Mouse (Mus musculus): ENCODE measurements around the gene Gm9857. TPM values are rescaled to one million over a fixed set of nuclear protein-coding genes. Genes with fewer than 3 reads are reported as not detected.

Gm9857 gene
- total RNA-seq, 2 experiments from 2014 or later: not detected

Other genes starting within 250 kb of the Gm9857 start
- 1 to 10 TPM; 5.6 to 7.9 TPM for gene Gpsm2, start 218.1 kb downstream of the Gm9857 start, total RNA-seq (2021)
- gene Aknad1, start 200.8 kb downstream of the Gm9857 start, total RNA-seq (2021): under 1 TPM in 1 of 2 experiments, not detected in 1; 0.12 TPM
- gene Stxbp3, start 99.9 kb downstream of the Gm9857 start, total RNA-seq (2021): 10 to 100 TPM; 25.9 to 29.9 TPM
- gene Fndc7, start 50.4 kb downstream of the Gm9857 start, total RNA-seq (2021): under 1 TPM in 1 of 2 experiments, not detected in 1; 0.08 TPM
- gene Prpf38b, start 28.7 kb downstream of the Gm9857 start, total RNA-seq (2021): 10 to 100 TPM; 18.6 to 19.5 TPM
- not detected for gene Henmt1, start 572 bp downstream of the Gm9857 start, total RNA-seq (2021)
- gene Fam102b, start 87.2 kb upstream of the Gm9857 start, total RNA-seq (2021): 10 to 100 TPM; 11.7 to 18.5 TPM
- not detected for gene Slc25a54, start 140.0 kb upstream of the Gm9857 start, total RNA-seq (2021)
- gene Slc25a24, start 182.7 kb upstream of the Gm9857 start, total RNA-seq (2021): 1 to 10 TPM; 6.3 to 8.0 TPM

Data from gastrocnemius, postnatal 14 days (tissue).